Mouse (Mus musculus) hindbrain, embryonic 11.5 days (tissue): ENCODE data around the gene Lysmd2. TPM values are rescaled to one million over a fixed set of nuclear protein-coding genes. Genes with fewer than 3 reads are reported as not detected.
"Not testable (repeated sequence)": the region's sequence is repeated elsewhere in the genome, so short reads cannot be mapped to it uniquely, and the experiment has no call there.

Experiments used
- ATAC-seq: fragments of 200-750 bp; cut with Nextera tagmentation; 2 replicates; pipeline ENCODE4 v1.8.0; 2017; ENCODE audit warnings: mild to moderate bottlenecking, moderate TSS enrichment, moderate library complexity; ENCODE audit not compliant: low FRiP score
- DNase-seq: peaks from one replicate; pipeline ENCODE4 v3.0.0-alpha.2; 2015; ENCODE audit warnings: low spot score
- H3K27ac ChIP-seq: fragments of 300-500 bp; sonication (generic); 2 replicates; pipeline ENCODE4 v1.5.1; 2014; ENCODE audit warnings: mild to moderate bottlenecking, low read depth, low read length
- H3K27me3 ChIP-seq: fragments of 300-500 bp; sonication (generic); 2 replicates; pipeline ENCODE4 v1.6.1; 2014; ENCODE audit warnings: mild to moderate bottlenecking, low read length, moderate library complexity, mixed read lengths; ENCODE audit not compliant: control insufficient read depth, insufficient read depth
- H3K36me3 ChIP-seq: fragments of 300-500 bp; sonication (generic); 2 replicates; pipeline ENCODE4 v1.6.1; 2014; ENCODE audit warnings: mild to moderate bottlenecking, low read length, moderate library complexity, mixed read lengths; ENCODE audit not compliant: control insufficient read depth, insufficient read depth
- H3K4me1 ChIP-seq: fragments of 300-500 bp; sonication (generic); replicated peaks from 2 replicates; pipeline ENCODE4 v1.6.1; 2014; ENCODE audit warnings: low read length, mixed read lengths; ENCODE audit not compliant: control insufficient read depth, insufficient read depth
- H3K4me2 ChIP-seq: fragments of 300-500 bp; sonication (generic); replicated peaks from 2 replicates; pipeline ENCODE4 v1.6.1; 2014; ENCODE audit warnings: mild to moderate bottlenecking, low read depth, low read length
- H3K4me3 ChIP-seq: fragments of 300-500 bp; sonication (generic); 2 replicates; pipeline ENCODE4 v1.5.1; 2014; ENCODE audit warnings: low read depth, low read length
- H3K9ac ChIP-seq: fragments of 300-500 bp; sonication (generic); 2 replicates; pipeline ENCODE4 v1.6.1; 2014; ENCODE audit warnings: low read depth, low read length
- H3K9me3 ChIP-seq: fragments of 300-500 bp; sonication (generic); 2 replicates; pipeline ENCODE4 v1.6.1; 2016; ENCODE audit warnings: low read length; ENCODE audit not compliant: control insufficient read depth
- WGBS: fragments of 180-500 bp; shearing (Covaris S2); extraction: QIAGEN DNeasy Blood & Tissue Kit; methylation state at CpG from one replicate; pipeline ENCODE4 v1.1.7; 2014; 5-methylcytosine and 5-hydroxymethylcytosine counted together
- polyA plus RNA-seq: library from polyadenylated mRNA; unstranded; fragments of >200 nt; fragmentation: Nextera tagmentation; extraction: Ambion mirVana; gene quantifications from 2 replicates; pipeline ENCODE4 v1.2.1, GENCODE M21; 2014

Lysmd2 gene
- polyA plus RNA-seq, 1 experiment from 2014 or later: 15.6 TPM

- H3K36me3 ChIP-seq: peaks cover 4% of the 10 kb centered on the region
- no peaks in the 10 kb centered on the region for H3K9me3 ChIP-seq
- H3K4me3 ChIP-seq: no peak overlapping the region
- no peak for DNase-seq
- H3K4me2 ChIP-seq: no peak overlapping the region
- H3K9ac ChIP-seq: no peak overlapping the region
- no peak for ATAC-seq
- no peak overlapping the region for H3K27ac ChIP-seq
- H3K4me1 ChIP-seq: no peaks in the 10 kb centered on the region
- no peaks in the 10 kb centered on the region for H3K27me3 ChIP-seq
- WGBS: 63% methylated on average over 3 of the region's 3 CpGs
These were observed 19.9 kb downstream of the Lysmd2 start for GRCm38 (mm10) chr9:75645405-75645804.

GRCm38 (mm10) chr9:75653981-75654911 lies 28.7 kb downstream of the Lysmd2 start:
- no peak overlapping the region for H3K27ac ChIP-seq
- no peak overlapping the region for H3K4me2 ChIP-seq
- H3K36me3 ChIP-seq: 0 out of 2 replicates have a peak, but pooled peaks cover 5% of the 10 kb centered on the region
- ATAC-seq (peak; percentile 14; the same call in 1 of the 2 replicates), DNase-seq (no peak)
- no peaks in the 10 kb centered on the region for H3K4me1 ChIP-seq
- WGBS: 74% methylated on average over 12 of the region's 12 CpGs
- no peaks in the 10 kb centered on the region for H3K9me3 ChIP-seq
- no peaks in the 10 kb centered on the region for H3K27me3 ChIP-seq
- H3K4me3 ChIP-seq: no peak overlapping the region
- H3K9ac ChIP-seq: no peak overlapping the region

GRCm38 (mm10) chr9:75656456-75656855 lies 30.9 kb downstream of the Lysmd2 start:
- 94% methylated on average over 2 of the region's 3 CpGs for WGBS
- DNase-seq, H3K27ac ChIP-seq: not testable (repeated sequence)

GRCm38 (mm10) chr9:75660917-75661316 lies 35.4 kb downstream of the Lysmd2 start:
- H3K9me3 ChIP-seq: no peaks in the 10 kb centered on the region
- no peak for DNase-seq
- no peaks in the 10 kb centered on the region for H3K27me3 ChIP-seq
- no peaks in the 10 kb centered on the region for H3K4me1 ChIP-seq
- H3K9ac ChIP-seq: no peak overlapping the region
- no peak for ATAC-seq
- no peak overlapping the region for H3K4me2 ChIP-seq
- H3K27ac ChIP-seq: no peak overlapping the region
- no peak overlapping the region for H3K4me3 ChIP-seq
- peaks cover 7% of the 10 kb centered on the region; the same call in 1 of the 2 replicates for H3K36me3 ChIP-seq
- WGBS: 93% methylated on average over 8 of the region's 8 CpGs

More at GRCm38 (mm10) chr9:75656456-75656855, 30.9 kb downstream of the Lysmd2 start:
- H3K4me1 ChIP-seq, H3K27me3 ChIP-seq, H3K4me2 ChIP-seq, H3K36me3 ChIP-seq, H3K4me3 ChIP-seq, H3K9me3 ChIP-seq, H3K9ac ChIP-seq, ATAC-seq: not testable (repeated sequence)

GRCm38 (mm10) chr9:75665364-75665763 lies 39.8 kb downstream of the Lysmd2 start:
- Histone ChIP-seq H3K9me3 (no peaks in the 10 kb centered on the region), H3K4me2 (no peak overlapping the region), H3K27ac (no peak overlapping the region), H3K36me3 (peaks cover 2% of the 10 kb centered on the region; the same call in 1 of the 2 replicates), H3K4me1 (no peaks in the 10 kb centered on the region), H3K4me3 (no peak overlapping the region), H3K9ac (no peak overlapping the region), H3K27me3 (no peaks in the 10 kb centered on the region)
- no peak for DNase-seq
- no peak for ATAC-seq
- WGBS: 90% methylated on average over 6 of the region's 6 CpGs

GRCm38 (mm10) chr9:75666612-75667011 lies 41.1 kb downstream of the Lysmd2 start:
- no peak for ATAC-seq
- no peak overlapping the region for H3K4me3 ChIP-seq
- H3K27ac ChIP-seq: no peak overlapping the region
- H3K4me2 ChIP-seq: no peak overlapping the region
- H3K4me1 ChIP-seq: no peaks in the 10 kb centered on the region
- H3K36me3 ChIP-seq: peaks cover 2% of the 10 kb centered on the region; the same call in 1 of the 2 replicates
- 77% methylated on average over 5 of the region's 5 CpGs for WGBS
- H3K9me3 ChIP-seq: no peaks in the 10 kb centered on the region
- no peaks in the 10 kb centered on the region for H3K27me3 ChIP-seq
- no peak overlapping the region for H3K9ac ChIP-seq
- DNase-seq: no peak

GRCm38 (mm10) chr9:75672769-75673168 lies 47.2 kb downstream of the Lysmd2 start:
- Histone ChIP-seq H3K4me2 (no peak overlapping the region), H3K36me3 (0 out of 2 replicates have a peak, but pooled peaks cover 3% of the 10 kb centered on the region), H3K4me1 (no peaks in the 10 kb centered on the region), H3K4me3 (no peak overlapping the region), H3K27ac (no peak overlapping the region), H3K9me3 (no peaks in the 10 kb centered on the region), H3K27me3 (no peaks in the 10 kb centered on the region), H3K9ac (no peak overlapping the region)
- DNase-seq: no peak
- WGBS: 78% methylated on average over 6 of the region's 6 CpGs
- ATAC-seq: no peak

- Histone ChIP-seq H3K9me3 (no peaks in the 10 kb centered on the region), H3K4me1 (no peaks in the 10 kb centered on the region), H3K4me2 (no peak overlapping the region), H3K27me3 (no peaks in the 10 kb centered on the region), H3K4me3 (no peak overlapping the region), H3K9ac (no peak overlapping the region), H3K36me3 (0 out of 2 replicates have a peak, but pooled peaks cover 3% of the 10 kb centered on the region), H3K27ac (no peak overlapping the region)
- no peak for DNase-seq
- no peak for ATAC-seq
- 83% methylated on average over 7 of the region's 7 CpGs for WGBS
These were observed 50.7 kb downstream of the Lysmd2 start for GRCm38 (mm10) chr9:75676226-75676625.

GRCm38 (mm10) chr9:75678341-75678740 lies 52.8 kb downstream of the Lysmd2 start:
- no peak overlapping the region for H3K27ac ChIP-seq
- H3K36me3 ChIP-seq: no peaks in the 10 kb centered on the region
- WGBS: 81% methylated on average over 7 of the region's 7 CpGs
- H3K4me1 ChIP-seq: no peaks in the 10 kb centered on the region
- DNase-seq (no peak), ATAC-seq (no peak)
- no peak overlapping the region for H3K9ac ChIP-seq
- no peaks in the 10 kb centered on the region for H3K27me3 ChIP-seq
- H3K9me3 ChIP-seq: no peaks in the 10 kb centered on the region
- H3K4me2 ChIP-seq: no peak overlapping the region
- no peak overlapping the region for H3K4me3 ChIP-seq
